Mouse (Mus musculus) 3T3-L1 (cell line): ENCODE results near the gene Grik4.
A peak's percentile ranks its signal among the peaks of the same experiment; 100 is the strongest.

Source experiments
- DNase-seq: peaks from one replicate; pipeline ENCODE4 v3.0.0-alpha.2; 2015; ENCODE audit warnings: low read depth, low spot score

Gene Grik4

GRCm38 (mm10) chr9:42673385-42674016 is 270.8 kb downstream of the Grik4 start:
- DNase-seq = no peak

GRCm38 (mm10) chr9:42672982-42673381 is 271.3 kb downstream of the Grik4 start:
- DNase-seq = no peak

- no peak for DNase-seq
Measured at GRCm38 (mm10) chr9:42670619-42671018, 273.7 kb downstream of the Grik4 start.

- DNase-seq = no peak
Measured at GRCm38 (mm10) chr9:42661481-42661880, 282.8 kb downstream of the Grik4 start.

GRCm38 (mm10) chr9:42652756-42653155 is 291.5 kb downstream of the Grik4 start:
- peak; percentile 62 for DNase-seq

- DNase-seq = no peak
Measured at GRCm38 (mm10) chr9:42652309-42652708, 292.0 kb downstream of the Grik4 start.

- no peak for DNase-seq
Measured at GRCm38 (mm10) chr9:42649872-42650271, 294.4 kb downstream of the Grik4 start.

- no peak for DNase-seq
Measured at GRCm38 (mm10) chr9:42648051-42648450, 296.2 kb downstream of the Grik4 start.

GRCm38 (mm10) chr9:42647596-42647995 is 296.7 kb downstream of the Grik4 start:
- DNase-seq = no peak

GRCm38 (mm10) chr9:42646821-42647220 is 297.5 kb downstream of the Grik4 start:
- DNase-seq = no peak

GRCm38 (mm10) chr9:42645161-42645560 is 299.1 kb downstream of the Grik4 start:
- DNase-seq = no peak

- DNase-seq = no peak
Measured at GRCm38 (mm10) chr9:42642821-42643220, 301.5 kb downstream of the Grik4 start.

GRCm38 (mm10) chr9:42641550-42642117 is 302.7 kb downstream of the Grik4 start:
- no peak for DNase-seq

GRCm38 (mm10) chr9:42636446-42636845 is 307.8 kb downstream of the Grik4 start:
- DNase-seq = no peak

GRCm38 (mm10) chr9:42631479-42631878 is 312.8 kb downstream of the Grik4 start:
- DNase-seq = no peak

- peak; percentile 7 for DNase-seq
Measured at GRCm38 (mm10) chr9:42627634-42628033, 316.7 kb downstream of the Grik4 start.

- DNase-seq = no peak
Measured at GRCm38 (mm10) chr9:42627146-42627545, 317.1 kb downstream of the Grik4 start.

- no peak for DNase-seq
Measured at GRCm38 (mm10) chr9:42626226-42626775, 318.0 kb downstream of the Grik4 start.

- no peak for DNase-seq
Measured at GRCm38 (mm10) chr9:42614409-42614808, 329.9 kb downstream of the Grik4 start.

- DNase-seq = no peak
Measured at GRCm38 (mm10) chr9:42613827-42614226, 330.5 kb downstream of the Grik4 start.

- peak; percentile 2 for DNase-seq
Measured at GRCm38 (mm10) chr9:42612482-42612991, 331.8 kb downstream of the Grik4 start.

- DNase-seq = peak; percentile 7
Measured at GRCm38 (mm10) chr9:42601445-42601844, 342.8 kb downstream of the Grik4 start.

- DNase-seq = no peak
Measured at GRCm38 (mm10) chr9:42597525-42597924, 346.8 kb downstream of the Grik4 start.
